Mouse (Mus musculus) frontal cortex, postnatal 10 days (tissue): ENCODE results near the gene Dnajb5.

Source experiments
- DNase-seq, 2 experiments: peaks; one replicate each; pipeline ENCODE4 v3.0.0; 2022; ENCODE audit warnings: low spot score in 2 of 2, mixed read lengths in 1 of 2

Gene Dnajb5

DNA sequence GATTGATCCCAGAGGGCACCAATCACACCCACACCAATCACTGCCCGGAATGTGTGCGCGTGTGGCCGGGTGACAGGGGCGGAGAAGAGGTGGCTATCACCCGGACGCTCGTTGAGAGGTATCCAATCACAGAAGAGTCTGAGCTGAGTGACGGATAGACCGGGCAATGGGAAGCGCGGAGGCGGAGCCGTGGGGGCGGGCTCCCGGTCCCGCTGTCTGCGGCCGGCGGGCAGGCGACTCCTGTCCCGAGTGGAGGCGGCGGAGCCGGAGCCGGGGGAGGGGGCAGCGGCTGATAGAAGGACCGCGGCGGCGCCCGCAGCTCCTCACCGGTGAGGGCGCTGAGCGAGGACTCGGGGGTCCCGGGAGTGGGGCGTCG, at the start of gene Dnajb5:
Gene Dnajb5 (plus strand): TSS at position 139 of the 376 bp plus-strand sequence.
- DNase-seq = peak; percentile 99

DNA sequence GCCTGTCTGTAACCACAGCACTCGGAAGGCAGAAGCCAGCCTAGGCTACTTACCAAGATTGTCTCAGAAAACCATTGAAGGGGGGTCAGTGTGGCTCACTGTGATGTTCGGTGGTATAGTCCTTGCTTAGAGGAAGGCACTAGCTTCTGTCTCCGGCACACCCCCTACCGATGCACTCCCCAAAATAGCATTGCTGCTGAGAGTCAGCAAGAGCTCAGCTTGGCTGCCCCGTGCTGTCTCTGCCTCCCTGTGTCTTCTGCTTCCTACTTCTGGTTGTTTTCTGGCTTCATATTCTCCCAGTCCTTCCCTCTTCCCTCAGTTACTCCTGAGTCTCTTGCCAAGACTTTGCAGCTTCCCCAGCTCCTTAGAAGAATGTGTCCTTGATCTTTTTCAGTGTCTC, 48.7 kb upstream of the Dnajb5 start:
- DNase-seq = peak in 1 of 2 experiments; percentile 41

DNA sequence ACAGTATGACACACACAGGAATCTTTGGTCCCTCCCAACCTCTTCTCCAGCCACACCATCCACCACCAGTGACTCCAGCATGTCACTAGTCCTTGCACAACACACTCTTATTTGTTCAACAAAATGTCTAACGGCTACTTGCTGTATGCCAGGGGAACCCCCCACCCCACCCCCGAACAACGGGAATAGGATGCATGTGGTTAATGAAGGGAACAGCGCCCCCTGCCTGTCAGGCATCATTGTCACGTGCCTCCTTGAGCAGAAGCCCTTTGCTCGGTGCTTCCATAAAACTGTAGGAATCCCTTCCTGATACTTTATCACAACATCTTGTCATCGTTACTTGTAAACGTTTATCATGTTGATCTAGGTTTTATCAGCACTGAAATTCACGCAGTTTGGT, 47.4 kb upstream of the Dnajb5 start:
- DNase-seq = no peak

DNA sequence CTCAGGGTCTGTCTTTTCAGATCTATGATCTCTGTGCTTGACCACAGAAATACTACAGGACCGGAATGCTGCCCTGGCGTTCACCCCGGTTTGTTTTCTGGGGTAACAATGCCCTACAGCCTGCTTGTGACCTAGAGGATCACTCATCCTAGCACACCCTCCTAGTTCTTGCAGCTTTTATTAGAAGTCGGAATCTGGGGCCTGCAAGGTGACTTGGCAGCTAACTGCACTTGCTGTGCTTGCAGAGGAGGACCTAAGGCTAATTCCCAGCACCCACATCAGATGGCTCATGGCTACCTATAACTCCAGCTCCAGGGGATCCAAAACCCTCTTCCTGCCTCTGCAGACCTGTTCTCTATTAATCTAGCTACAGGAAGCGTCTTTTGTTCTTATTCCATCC, 46.9 kb upstream of the Dnajb5 start:
- DNase-seq = no peak

DNA sequence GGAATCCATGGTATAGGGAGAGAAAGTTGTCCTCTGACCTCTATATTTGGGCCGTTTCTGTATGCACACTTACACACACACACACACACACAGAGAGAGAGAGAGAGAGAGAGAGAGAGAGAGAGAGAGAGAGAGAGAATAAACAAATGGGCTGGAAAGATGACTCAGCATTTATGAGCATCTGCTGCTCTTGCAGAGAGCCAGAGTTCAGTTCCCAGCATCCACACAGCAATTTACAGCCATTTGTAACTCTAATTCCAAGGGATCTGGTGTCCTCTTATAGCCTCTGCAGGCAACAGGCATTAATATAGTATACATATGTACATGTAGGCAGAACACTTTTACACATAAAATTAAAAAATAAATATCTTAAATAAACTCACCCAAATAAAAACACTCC, 45.7 kb upstream of the Dnajb5 start:
- DNase-seq = no peak

DNA sequence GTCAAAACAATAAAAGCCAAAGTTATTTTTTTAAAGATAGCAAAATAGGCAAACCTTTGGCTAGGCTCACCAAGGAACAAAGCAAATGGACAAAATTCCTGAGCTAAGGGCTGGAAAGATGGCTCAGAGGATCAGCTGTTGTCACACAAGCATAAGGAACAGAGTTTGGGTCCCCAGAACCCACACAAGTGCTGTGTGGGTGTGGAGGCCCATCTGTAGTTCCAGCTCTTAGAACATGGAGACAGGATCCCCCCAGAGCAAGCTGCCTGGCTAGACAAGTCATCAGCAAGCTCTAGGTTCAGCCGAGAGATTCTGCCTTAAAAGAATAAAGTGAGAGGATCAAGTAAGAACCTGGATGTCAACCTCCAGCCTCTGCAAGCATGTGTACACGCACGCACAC, 45.1 kb upstream of the Dnajb5 start:
- DNase-seq = no peak

DNA sequence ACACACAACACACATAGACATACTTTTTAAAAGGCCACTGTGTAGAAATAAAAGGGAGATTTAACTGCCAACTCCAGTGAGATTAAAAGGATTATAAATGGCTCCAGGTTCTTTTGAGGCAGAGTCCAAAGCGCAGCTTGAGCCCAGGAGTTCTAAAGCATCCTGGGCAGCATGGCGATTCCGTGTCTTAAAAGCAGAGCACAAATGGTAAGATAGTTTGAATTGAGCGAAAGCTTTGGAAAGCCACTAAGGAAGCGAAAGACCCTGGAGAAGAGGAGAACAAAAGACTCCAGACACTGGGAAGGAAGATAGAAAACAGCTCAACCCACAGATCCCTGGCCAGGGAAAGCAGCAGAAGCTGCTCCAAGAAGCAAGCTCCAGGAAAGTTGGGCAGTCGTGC, 44.6 kb upstream of the Dnajb5 start:
- DNase-seq = no peak

DNA sequence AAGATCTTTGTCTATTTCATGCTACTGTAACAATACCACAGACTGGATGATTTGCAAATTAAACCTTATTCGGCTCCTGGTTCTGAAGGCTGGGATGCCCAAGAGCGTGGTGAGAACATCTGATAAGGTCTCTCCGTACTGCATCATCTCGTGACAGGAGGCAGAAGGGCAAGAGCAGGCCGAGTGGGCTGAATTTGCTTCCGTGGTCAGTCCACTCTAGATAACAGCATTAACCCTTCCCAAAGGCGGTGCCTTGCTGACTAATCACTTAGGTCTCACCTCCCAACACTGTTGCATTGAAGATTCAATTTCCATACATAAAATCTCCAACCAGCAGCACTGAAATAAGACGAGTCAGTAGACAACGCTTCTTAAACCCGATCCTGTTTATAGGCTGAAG, 36.2 kb upstream of the Dnajb5 start:
- DNase-seq = no peak

DNA sequence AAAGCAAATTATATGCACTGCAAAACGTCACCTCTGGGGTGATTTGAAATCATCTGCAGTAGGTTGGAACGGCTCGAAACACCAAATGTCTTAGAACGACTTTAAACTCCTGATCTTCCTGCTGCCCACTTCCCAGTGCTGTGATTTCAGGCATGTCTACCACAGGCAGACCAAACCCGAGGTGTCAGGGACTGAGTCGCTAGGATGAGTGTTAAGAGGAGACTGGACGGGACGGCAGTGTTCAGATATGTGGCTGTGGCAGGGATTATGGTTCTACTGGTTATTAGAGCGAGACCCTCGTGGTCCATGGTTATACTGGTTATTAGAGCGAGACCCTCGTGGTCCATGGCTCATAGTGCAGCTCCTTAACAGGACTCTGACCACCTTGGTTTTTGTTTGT, 34.3 kb upstream of the Dnajb5 start:
- no peak for DNase-seq

DNA sequence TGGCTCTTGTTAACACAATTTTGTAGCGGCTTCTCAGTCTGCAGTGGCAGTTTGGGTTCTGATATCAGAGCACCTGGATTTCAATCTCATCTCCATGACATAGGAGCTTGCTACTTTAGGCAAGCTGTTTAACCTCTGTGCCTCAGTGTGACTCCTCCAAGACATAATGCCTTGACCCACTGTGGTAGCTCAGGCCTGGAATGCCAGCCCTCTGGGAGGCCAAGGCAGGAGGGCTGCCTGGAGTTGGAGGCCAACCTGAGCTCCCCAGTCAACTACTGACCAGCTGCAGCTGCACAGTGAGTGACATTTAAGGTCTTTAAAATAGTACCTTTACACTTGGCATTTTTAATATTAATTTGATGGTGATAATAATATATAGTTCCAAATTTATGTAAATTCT, 33.6 kb upstream of the Dnajb5 start:
- no peak for DNase-seq

DNA sequence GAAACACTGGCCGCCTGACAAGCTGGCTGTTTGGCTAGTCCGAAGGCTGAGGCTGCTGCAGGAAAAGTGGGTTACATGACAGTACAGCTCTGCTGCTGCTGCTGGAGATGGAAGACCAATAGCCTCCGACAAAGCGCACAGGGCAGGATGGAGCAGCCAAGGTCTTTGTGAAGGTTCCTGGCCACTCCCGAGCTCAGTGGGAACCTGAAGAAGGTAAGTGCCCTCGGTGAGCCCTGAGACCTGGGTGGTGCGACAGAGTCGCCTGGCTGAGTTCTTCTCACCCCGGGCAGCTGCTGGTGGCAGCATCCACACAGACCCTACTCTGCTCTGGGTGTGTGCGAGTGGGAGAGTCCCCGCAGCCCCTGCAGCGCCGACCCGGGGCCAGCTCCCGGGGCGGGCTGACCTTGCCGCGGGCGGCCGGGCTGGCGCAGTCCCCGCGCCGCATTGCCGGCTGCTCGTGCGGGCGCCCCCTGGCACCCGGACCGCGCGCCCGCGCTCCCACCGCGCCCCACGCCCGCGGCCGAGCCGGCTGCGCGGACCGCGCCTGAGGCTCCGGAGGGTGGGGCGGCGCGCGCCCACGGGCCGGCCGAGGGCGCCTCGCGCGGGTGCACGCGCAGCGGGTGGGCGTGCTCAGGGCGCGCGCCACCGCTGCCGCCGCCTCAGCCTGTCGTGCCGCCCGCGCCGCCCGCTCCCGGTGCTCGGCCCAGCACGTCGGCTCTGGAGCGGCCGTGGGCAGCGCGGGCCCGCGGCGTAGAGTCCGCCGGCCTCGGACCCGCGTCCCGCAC, 32.8 kb upstream of the Dnajb5 start, which contains the start of gene Phf24:
Gene Phf24 (plus strand): TSS at position 44 of the 785 bp plus-strand sequence.
- peak in 1 of 2 experiments; percentile 51 for DNase-seq

DNA sequence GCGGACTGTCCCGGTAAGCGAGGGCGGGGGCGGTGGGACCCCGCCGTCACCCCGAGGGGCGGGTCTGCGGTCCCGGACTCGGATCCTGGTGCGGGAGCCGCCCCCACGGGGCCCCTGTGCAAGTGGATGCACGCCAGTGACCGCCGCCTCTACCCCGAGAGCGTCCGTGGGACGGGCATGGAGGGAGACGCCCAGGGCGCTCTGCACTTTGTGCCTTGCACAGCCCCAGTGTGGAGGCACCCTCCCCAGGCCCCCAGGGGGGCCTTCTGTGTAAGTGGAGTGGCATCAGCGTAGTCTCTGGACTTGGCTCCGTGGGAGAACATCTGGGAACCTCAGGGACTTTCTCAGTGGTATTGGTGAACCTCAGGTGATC, 32.2 kb upstream of the Dnajb5 start:
- DNase-seq = no peak

DNA sequence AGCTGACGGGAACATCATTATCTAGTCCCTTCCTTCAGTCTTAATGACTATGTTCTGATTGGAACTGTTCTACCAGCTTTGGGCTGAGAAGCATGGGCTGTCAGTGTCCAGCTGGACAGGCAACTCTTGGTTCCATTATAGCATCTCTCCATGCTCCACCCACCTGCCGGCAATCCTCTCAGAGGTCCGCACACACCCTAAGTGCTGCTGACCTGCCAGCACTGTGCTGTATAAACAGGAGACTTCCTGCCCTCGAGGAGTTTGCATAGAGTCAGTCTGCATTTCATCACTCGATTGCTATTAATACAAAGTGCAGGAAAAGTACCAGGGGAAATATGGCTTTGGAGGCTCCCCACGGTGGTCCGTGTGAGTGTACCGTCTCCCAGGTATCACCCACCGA, 28.9 kb upstream of the Dnajb5 start:
- no peak for DNase-seq

DNA sequence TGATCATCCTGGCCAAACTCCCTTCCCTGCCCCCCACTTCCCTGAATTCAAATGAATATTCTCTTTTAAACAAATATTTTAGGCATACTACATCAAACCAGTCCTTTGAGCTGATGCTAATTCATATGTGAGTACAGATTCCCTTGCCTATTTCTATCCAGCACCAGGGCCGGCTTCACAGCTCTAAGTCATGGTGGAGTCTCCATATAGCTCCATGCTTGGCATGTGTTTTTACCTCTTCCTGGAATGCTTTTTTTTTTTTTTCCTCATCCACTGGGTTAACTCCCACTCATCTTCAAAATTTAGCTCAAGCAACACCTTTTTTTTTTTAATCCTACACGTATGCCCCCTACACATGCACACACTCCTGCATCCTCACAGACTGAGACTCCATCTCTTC, 28.1 kb upstream of the Dnajb5 start:
- DNase-seq = peak in 1 of 2 experiments; percentile 53

DNA sequence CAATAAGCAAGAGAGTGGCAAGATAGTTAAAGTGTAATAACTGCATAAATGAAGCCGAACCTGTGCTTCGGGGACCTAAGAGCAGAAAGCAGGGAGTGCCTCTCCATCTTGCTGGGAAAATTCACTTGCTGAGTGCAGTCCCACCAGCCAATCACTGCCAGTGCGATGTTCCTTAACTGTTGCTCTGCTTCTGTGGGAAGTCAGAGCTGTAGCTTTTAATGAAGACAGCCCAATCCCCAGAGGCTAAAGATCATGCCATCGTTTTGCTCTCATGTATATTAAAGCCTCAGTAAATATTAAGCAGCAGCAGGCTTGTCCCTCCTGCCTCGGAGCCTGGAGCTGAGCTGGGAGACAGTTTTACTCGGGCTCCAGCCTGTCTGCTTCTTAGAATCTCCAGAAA, 27.6 kb upstream of the Dnajb5 start:
- DNase-seq = peak in 1 of 2 experiments; percentile 11

DNA sequence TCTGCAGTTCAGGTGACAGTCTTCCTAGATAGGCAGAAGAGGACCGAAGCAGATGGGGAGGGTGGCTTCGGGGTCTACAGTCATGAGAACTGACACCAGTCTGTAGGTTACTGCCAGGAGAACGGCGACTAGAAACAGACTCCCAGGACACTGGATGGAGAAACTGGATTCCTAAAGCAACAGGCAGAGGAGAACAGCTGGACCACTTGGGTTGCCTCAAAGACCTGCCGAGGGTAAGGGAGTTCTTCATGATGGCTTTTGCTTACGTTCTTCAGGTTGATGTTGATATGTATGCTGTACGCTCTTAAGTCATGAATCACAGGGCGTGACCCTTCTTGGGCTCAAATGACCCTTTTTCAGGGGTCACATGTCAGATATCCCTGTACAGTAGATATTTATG, 27.2 kb upstream of the Dnajb5 start:
- DNase-seq = peak in 1 of 2 experiments; percentile 3

DNA sequence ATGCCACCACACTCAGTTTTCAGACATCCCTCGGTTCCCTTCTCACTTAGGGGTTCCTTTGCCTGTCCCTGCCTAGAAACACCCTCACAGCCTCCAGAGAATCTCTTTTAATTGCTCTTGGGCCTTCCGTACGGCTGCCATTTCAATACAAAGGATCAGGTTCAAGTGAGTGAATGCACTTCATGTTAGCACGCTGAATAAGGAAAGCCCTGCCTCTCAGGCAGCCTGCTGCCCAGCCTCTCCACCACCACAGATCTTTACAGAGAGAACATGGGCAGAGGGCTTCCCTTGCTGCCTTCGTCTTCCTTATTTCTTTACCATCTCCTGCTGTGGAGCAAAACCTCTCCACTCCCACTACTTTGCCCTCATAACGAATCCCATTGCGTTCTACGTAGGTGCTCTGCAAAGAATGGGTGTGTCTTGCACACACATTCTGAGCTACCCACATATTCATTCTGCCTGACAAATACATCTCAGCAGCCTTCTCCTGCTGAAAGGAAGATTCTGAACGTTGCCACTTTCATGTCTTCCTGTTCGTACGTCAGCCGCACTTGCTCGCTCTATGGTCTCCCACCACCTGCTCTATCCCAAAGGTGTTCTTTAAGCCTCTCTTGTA, 25.4 kb upstream of the Dnajb5 start:
- DNase-seq = no peak

DNA sequence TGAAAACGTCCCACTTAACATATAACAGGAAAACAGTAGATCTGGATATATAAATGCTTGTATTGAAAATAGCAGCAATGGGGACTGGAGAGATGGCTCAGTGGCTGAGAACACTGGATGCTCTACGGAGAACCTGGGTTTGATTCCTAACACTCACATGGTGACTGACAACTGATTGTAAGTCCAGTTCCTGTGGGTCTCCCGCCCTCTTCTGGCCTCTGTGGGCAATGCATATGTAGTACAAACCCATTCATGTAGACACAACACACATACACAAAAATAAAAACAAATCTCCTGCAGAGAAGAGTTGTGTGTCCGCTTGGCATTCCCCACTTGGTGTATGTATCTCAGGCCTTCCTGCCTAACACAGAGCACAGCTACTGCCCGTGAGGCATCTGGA, 21.4 kb upstream of the Dnajb5 start:
- no peak for DNase-seq

DNA sequence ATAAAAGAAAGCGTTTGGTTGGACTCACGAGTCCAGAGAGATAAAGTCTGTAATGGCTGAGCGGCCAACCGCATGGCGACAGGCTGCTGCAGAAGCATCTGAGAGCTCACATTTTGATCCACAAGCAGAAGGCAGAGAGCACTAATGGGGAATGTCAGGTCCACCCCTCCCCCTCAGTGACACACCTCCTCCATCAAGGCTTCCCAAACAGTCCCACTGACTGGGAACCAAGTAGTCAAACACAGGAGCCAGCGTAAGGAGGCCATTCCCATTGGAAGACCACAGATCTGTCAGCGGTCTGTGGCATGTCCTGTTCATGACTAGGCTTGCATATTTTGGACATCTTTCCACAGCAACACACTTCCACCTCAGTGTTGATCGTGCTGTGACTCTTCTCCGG, 20.7 kb upstream of the Dnajb5 start:
- no peak for DNase-seq

DNA sequence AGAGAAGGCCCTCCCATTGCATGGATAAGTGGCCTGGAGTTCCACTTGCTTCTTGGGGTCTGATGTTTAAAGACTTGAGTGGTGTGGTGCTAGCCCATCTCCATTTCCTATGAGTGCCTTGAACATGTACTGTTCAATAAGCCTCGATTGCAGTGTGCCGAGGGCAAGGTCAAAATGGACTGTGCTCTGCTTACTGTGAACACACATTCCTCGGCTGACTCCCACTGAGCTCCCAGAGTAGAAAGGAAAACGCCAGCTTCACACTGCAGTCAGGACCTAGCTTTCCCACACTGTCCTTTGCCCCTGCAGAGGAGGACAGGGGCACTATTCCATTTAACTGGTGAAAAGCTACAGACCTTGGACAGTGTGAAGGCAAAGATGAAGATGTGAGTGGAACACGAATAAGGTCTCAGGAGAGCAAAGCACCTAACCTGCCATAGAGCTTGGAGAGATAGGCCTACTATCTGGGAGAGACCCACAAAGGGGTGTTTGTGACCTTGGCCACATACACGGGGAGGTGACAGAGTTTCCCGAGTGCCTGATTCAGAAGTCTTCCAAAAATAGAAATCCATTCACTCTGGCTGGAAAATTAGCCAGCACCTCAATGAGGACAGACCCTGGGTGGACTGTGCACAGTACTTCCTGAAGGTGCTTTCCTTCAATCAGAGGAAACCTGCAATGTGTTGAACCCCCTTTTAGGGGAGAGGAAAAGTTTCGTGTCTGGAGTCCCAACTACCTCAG, 17.2 kb upstream of the Dnajb5 start:
- DNase-seq = peak in 1 of 2 experiments; percentile 1

DNA sequence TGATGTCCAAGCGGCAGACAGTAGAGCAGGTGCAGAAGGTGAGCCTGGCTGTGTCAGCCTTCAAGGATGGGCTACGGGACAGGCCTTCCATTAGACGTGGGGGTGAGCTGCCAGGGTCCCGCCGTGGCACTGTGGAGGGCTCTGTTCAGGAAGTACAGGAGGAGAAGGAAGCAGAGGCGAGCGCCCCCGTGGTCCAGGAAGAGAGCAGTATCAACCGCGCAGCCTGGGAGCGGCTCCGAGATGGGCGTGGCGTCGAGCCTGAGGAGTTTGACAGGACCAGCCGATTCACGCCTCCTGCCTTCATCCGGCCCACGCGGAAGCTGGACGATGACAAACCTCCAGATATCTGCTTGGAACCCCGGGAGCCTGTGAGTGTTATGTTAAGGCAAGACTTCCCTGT, 16.0 kb upstream of the Dnajb5 start:
- DNase-seq = no peak

DNA sequence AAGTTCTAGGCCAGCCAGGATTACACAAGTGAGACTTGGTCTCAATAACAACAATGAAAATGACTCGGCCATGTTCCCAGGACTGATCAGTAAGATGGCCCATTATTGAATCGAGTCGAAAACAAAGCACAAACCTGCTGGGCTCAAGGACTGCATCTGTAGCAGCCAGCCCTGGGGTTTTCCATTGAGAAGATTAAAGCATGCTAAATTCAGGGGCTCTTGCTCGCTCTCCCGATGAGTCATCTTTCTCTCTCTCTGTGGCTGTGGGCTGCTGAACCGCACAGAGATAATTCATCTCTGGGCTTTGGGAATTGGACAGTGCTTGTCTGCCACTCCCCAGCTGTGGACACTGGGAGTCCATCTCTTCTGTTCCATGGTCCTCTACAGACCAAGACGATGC, 8.2 kb upstream of the Dnajb5 start:
- DNase-seq = no peak

DNA sequence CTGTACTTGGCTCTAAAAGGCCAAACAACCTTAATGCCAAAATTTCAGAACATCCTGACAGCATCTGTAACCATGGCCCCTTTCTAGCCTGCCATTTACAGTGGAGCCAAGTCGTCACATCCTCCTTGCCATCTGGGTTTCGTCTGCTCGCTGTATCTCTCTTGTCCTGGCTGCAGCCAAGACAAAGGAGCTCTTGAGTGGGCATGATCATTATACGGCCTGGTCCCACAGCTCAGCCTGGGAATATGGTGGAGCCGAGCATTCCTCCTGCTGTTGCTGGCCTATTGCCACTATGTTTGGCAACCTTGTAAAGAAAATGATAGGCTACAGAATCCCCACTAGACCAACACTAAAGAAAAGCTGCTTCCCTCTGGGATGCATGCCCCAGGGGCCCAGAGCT, 6.3 kb upstream of the Dnajb5 start:
- DNase-seq = no peak
